Mouse (Mus musculus) MEL (cell line): ENCODE data around the gene Rspo4. TPM values are rescaled to one million over a fixed set of nuclear protein-coding genes. Genes with fewer than 3 reads are reported as not detected.
A peak's percentile ranks its signal among the peaks of the same experiment; 100 is the strongest.

Experiments used
- DNase-seq: peaks from one replicate; pipeline ENCODE4 v3.0.0; 2011; ENCODE audit warnings: low read depth, low spot score
- H3K27ac ChIP-seq: 2 replicates; pipeline ENCODE4 v1.5.1; 2012; ENCODE audit warnings: low read depth, mild to moderate bottlenecking, control low read depth, low read length, moderate library complexity; ENCODE audit not compliant: control insufficient read depth
- H3K27me3 ChIP-seq, 2 experiments: fragments of 150-350 bp in 1 of 2; sonication (generic) in 1 of 2; 2 replicates each; pipeline ENCODE4 v1.6.1; 2012; ENCODE audit warnings: low read length in 2 of 2, mild to moderate bottlenecking in 2 of 2, improper control_type of control experiment in 1 of 2, moderate library complexity in 1 of 2; ENCODE audit not compliant: insufficient read depth in 2 of 2, control insufficient read depth in 1 of 2
- H3K36me3 ChIP-seq, 2 experiments: 2 replicates each; pipeline ENCODE4 v1.6.1; 2012 to 2014; ENCODE audit warnings: low read length in 2 of 2, improper control_type of control experiment in 1 of 2, inconsistent platforms in 1 of 2, mild to moderate bottlenecking in 1 of 2; ENCODE audit not compliant: insufficient read depth in 2 of 2, control insufficient read depth in 1 of 2
- H3K4me1 ChIP-seq, 2 experiments: fragments of 150-350 bp in 1 of 2; sonication (generic) in 1 of 2; 2 replicates each; pipeline ENCODE4 v1.6.1; 2012; ENCODE audit warnings: low read length in 2 of 2, improper control_type of control experiment in 1 of 2, mild to moderate bottlenecking in 1 of 2; ENCODE audit not compliant: insufficient read depth in 2 of 2, control insufficient read depth in 1 of 2
- H3K4me3 ChIP-seq, 2 experiments: fragments of 150-350 bp in 1 of 2; sonication (generic) in 1 of 2; 2 replicates each; pipeline ENCODE4 v1.5.1; 2012; ENCODE audit warnings: low read depth in 2 of 2, low read length in 2 of 2, mild to moderate bottlenecking in 2 of 2, moderate library complexity in 2 of 2, control low read depth in 1 of 2, improper control_type of control experiment in 1 of 2; ENCODE audit not compliant: control insufficient read depth in 1 of 2, insufficient read depth in 1 of 2
- H3K79me2 ChIP-seq: 2 replicates; pipeline ENCODE4 v1.6.1; 2012; ENCODE audit warnings: mild to moderate bottlenecking, low read length, moderate library complexity; ENCODE audit not compliant: control insufficient read depth, poor library complexity, insufficient read depth
- H3K9ac ChIP-seq: 2 replicates; pipeline ENCODE4 v1.6.1; 2012; ENCODE audit warnings: low read depth, mild to moderate bottlenecking, control low read depth, low read length, moderate library complexity; ENCODE audit not compliant: control insufficient read depth, poor library complexity, severe bottlenecking
- H3K9me3 ChIP-seq: fragments of 150-350 bp; sonication (generic); replicated peaks from 2 replicates; pipeline ENCODE4 v1.6.1; 2012; ENCODE audit warnings: mild to moderate bottlenecking, low read length, improper control_type of control experiment, moderate library complexity; ENCODE audit not compliant: insufficient read depth
- CHD1 ChIP-seq: IDR thresholded peaks from 2 replicates; pipeline ENCODE4 v1.6.1; 2012; ENCODE audit warnings: low read depth, mild to moderate bottlenecking, inconsistent platforms, low read length, improper control_type of control experiment
- CTCF ChIP-seq, 3 experiments: IDR thresholded peaks in 2 of 3; conservative IDR thresholded peaks in 1 of 3; 2 replicates each; pipeline ENCODE4 v1.5.1; 2011 to 2012; ENCODE audit warnings: low read length in 3 of 3, low read depth in 2 of 3, mild to moderate bottlenecking in 2 of 3, improper control_type of control experiment in 1 of 3, inconsistent platforms in 1 of 3, mixed read lengths in 1 of 3, moderate library complexity in 1 of 3; ENCODE audit not compliant: control insufficient read depth in 1 of 3, insufficient read depth in 1 of 3, poor library complexity in 1 of 3, severe bottlenecking in 1 of 3
- E2F4 ChIP-seq: IDR thresholded peaks from 2 replicates; pipeline ENCODE4 v1.6.1; 2011; ENCODE audit warnings: low read depth, low read length, improper control_type of control experiment, borderline replicate concordance
- ELF1 ChIP-seq: IDR thresholded peaks from 2 replicates; pipeline ENCODE4 v1.6.1; 2014; ENCODE audit warnings: low read depth, mild to moderate bottlenecking, inconsistent platforms, low read length, improper control_type of control experiment, moderate library complexity
- EP300 ChIP-seq, 2 experiments: IDR thresholded peaks; 2 replicates each; pipeline ENCODE4 v1.6.1; 2011; ENCODE audit warnings: improper control_type of control experiment in 2 of 2, low read length in 2 of 2, low read depth in 1 of 2, mild to moderate bottlenecking in 1 of 2
- HCFC1 ChIP-seq: IDR thresholded peaks from 2 replicates; pipeline ENCODE4 v1.6.1; 2012; ENCODE audit warnings: low read depth, mild to moderate bottlenecking, inconsistent platforms, low read length, improper control_type of control experiment, moderate library complexity
- JUND ChIP-seq: IDR thresholded peaks from 2 replicates; pipeline ENCODE4 v1.6.1; 2011; ENCODE audit warnings: low read depth, mild to moderate bottlenecking, improper control_type of control experiment, low read length
- MAX ChIP-seq: IDR thresholded peaks from 2 replicates; pipeline ENCODE4 v1.6.1; 2011; ENCODE audit warnings: low read length, improper control_type of control experiment
- MEF2A ChIP-seq: IDR thresholded peaks from 2 replicates; pipeline ENCODE4 v1.6.1; 2014; ENCODE audit warnings: low read depth, mild to moderate bottlenecking, inconsistent platforms, low read length, improper control_type of control experiment; ENCODE audit not compliant: poor library complexity, insufficient replicate concordance, severe bottlenecking; ENCODE audit errors: extremely low read depth
- NELFE ChIP-seq: IDR thresholded peaks from 2 replicates; pipeline ENCODE4 v1.6.1; 2011; ENCODE audit warnings: low read depth, low read length, improper control_type of control experiment
- NRF1 ChIP-seq: IDR thresholded peaks from 2 replicates; pipeline ENCODE4 v1.6.1; 2014; ENCODE audit warnings: low read depth, mild to moderate bottlenecking, inconsistent platforms, low read length, improper control_type of control experiment, moderate library complexity; ENCODE audit not compliant: poor library complexity, insufficient read depth, severe bottlenecking
- POLR2A ChIP-seq, 2 experiments: IDR thresholded peaks; 2 replicates each; pipeline ENCODE4 v1.6.1; 2011 to 2012; ENCODE audit warnings: low read length in 2 of 2, mild to moderate bottlenecking in 2 of 2, control low read depth in 1 of 2, improper control_type of control experiment in 1 of 2, low read depth in 1 of 2, moderate library complexity in 1 of 2; ENCODE audit not compliant: control insufficient read depth in 1 of 2, insufficient read depth in 1 of 2, poor library complexity in 1 of 2
- RAD21 ChIP-seq: IDR thresholded peaks from 2 replicates; pipeline ENCODE4 v1.6.1; 2011; ENCODE audit warnings: mild to moderate bottlenecking, low read depth, low read length, improper control_type of control experiment
- SIN3A ChIP-seq: IDR thresholded peaks from 2 replicates; pipeline ENCODE4 v1.6.1; 2012; ENCODE audit warnings: low read length, improper control_type of control experiment, inconsistent platforms
- SMC3 ChIP-seq: IDR thresholded peaks from 2 replicates; pipeline ENCODE4 v1.6.1; 2011; ENCODE audit warnings: low read depth, low read length, improper control_type of control experiment
- TCF12 ChIP-seq: IDR thresholded peaks from 2 replicates; pipeline ENCODE4 v1.6.1; 2014; ENCODE audit warnings: low read depth, mild to moderate bottlenecking, inconsistent platforms, low read length, improper control_type of control experiment, moderate library complexity
- UBTF ChIP-seq: IDR thresholded peaks from 2 replicates; pipeline ENCODE4 v1.6.1; 2012; ENCODE audit warnings: low read depth, mild to moderate bottlenecking, inconsistent platforms, low read length, improper control_type of control experiment, moderate library complexity, borderline replicate concordance; ENCODE audit not compliant: insufficient read depth
- USF1 ChIP-seq: IDR thresholded peaks from 2 replicates; pipeline ENCODE4 v1.6.1; 2014; ENCODE audit warnings: low read depth, mild to moderate bottlenecking, inconsistent platforms, low read length, improper control_type of control experiment, moderate library complexity
- USF2 ChIP-seq, 2 experiments: IDR thresholded peaks; 2 replicates each; pipeline ENCODE4 v1.6.1; 2011 to 2012; ENCODE audit warnings: improper control_type of control experiment in 2 of 2, low read length in 2 of 2, borderline replicate concordance in 1 of 2, inconsistent platforms in 1 of 2, low read depth in 1 of 2, mild to moderate bottlenecking in 1 of 2; ENCODE audit not compliant: insufficient read depth in 1 of 2
- ZC3H11A ChIP-seq: IDR thresholded peaks from 2 replicates; pipeline ENCODE4 v1.6.1; 2012; ENCODE audit warnings: low read depth, mild to moderate bottlenecking, inconsistent platforms, low read length, improper control_type of control experiment
- ZKSCAN1 ChIP-seq: IDR thresholded peaks from 2 replicates; pipeline ENCODE4 v1.6.1; 2012; ENCODE audit warnings: low read depth, mild to moderate bottlenecking, inconsistent platforms, low read length, improper control_type of control experiment, moderate library complexity
- ZNF384 ChIP-seq: IDR thresholded peaks from 2 replicates; pipeline ENCODE4 v1.6.1; 2012; ENCODE audit warnings: low read depth, mild to moderate bottlenecking, inconsistent platforms, low read length, improper control_type of control experiment
- polyA plus RNA-seq, 2 experiments: library from polyadenylated mRNA; stranded (reverse) in 1 of 2; unstranded in 1 of 2; fragments of >175 nt in 1 of 2; fragments of >200 nt in 1 of 2; gene quantifications; 2 replicates each; pipeline versions ENCODE4 v1.2.1 to v1.2.4; 2012; ENCODE audit warnings: low replicate concordance in 2 of 2, low read depth in 1 of 2; ENCODE audit not compliant: insufficient read length in 2 of 2, insufficient read depth in 1 of 2, missing spikeins in 1 of 2
- total RNA-seq: library from RNA; depleted of rRNA; stranded (reverse); fragments of 300-350 nt; gene quantifications from 2 replicates; pipeline ENCODE4 v1.2.3, GENCODE M21; 2012

Gene Rspo4
- total and polyA plus RNA-seq, 3 experiments = not detected

DNA sequence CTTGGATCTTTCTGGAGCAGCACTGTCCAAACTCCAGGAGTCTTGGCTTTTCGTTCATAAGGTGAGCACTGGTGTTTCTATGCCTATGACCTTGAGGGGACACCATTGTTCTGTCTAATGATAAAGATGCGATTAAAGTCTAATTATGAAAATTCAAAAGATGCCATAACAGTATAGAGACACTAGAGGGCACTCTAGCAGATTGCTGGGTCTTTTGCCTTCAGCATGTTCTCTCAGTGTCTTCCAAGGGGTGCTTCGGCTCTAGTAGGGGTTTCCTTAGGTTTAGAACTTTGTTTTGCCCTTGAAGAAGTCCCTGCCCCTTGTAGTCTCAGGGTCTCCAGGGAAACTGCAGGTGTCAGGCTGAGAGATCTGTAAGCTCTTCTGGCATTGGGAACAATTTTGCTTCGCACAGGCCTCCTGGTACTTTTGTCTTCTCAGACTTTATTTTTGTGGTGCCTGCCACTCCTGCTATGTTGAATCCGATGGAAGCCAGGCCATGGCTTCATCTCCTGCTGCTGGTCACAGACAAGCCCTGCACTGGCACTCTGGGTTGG lies 19.6 kb downstream of the Rspo4 start:
- peak; percentile 28 for DNase-seq
- H3K79me2 ChIP-seq = no peaks in the 10 kb centered on the region
- peaks cover 0 to 9% of the 10 kb centered on the region in 2 experiments; a peak in 1 of 4 replicates for H3K27me3 ChIP-seq
- no peaks in the 10 kb centered on the region for H3K36me3 ChIP-seq
- no peaks in the 10 kb centered on the region for H3K4me1 ChIP-seq
- no peak overlapping the region for H3K4me3 ChIP-seq
- TF ChIP-seq E2F4 = no peak
- TF ChIP-seq HCFC1 = no peak
- TF ChIP-seq ELF1 = no peak
- TF ChIP-seq TCF12 = no peak
- no peak for TF ChIP-seq JUND
- no peak for TF ChIP-seq USF1
- no peak for TF ChIP-seq ZKSCAN1
- no peak for TF ChIP-seq NRF1
- no peak for TF ChIP-seq POLR2A (IDR thresholded peaks at IDR 0.05; ENCODE audit: control insufficient read depth in 1 of 2, insufficient read depth in 1 of 2, low read depth in 1 of 2, low read length in 2 of 2, poor library complexity in 1 of 2)
- TF ChIP-seq UBTF = no peak
- TF ChIP-seq EP300 (IDR thresholded peaks at IDR 0.05; ENCODE audit: low read depth in 1 of 2, low read length in 2 of 2) = no peak
- peak; percentile 20 for TF ChIP-seq SMC3
- TF ChIP-seq MAX = no peak
- no peak for TF ChIP-seq SIN3A
- TF ChIP-seq RAD21 = peak; percentile 11
- no peak for TF ChIP-seq USF2 (IDR thresholded peaks at IDR 0.05; ENCODE audit: borderline replicate concordance in 1 of 2, insufficient read depth in 1 of 2, low read depth in 1 of 2, low read length in 2 of 2)
- peak; percentile 38 to 71 (median 65) for TF ChIP-seq CTCF (IDR thresholded peaks at IDR 0.05 in 2 of 3, conservative IDR thresholded peaks at IDR 0.05 in 1 of 3; ENCODE audit: control insufficient read depth in 1 of 3, insufficient read depth in 1 of 3, low read depth in 2 of 3, low read length in 3 of 3, poor library complexity in 1 of 3, severe bottlenecking in 1 of 3)
- TF ChIP-seq MEF2A = no peak
- TF ChIP-seq, all 39 proteins: peak for 3
- Histone ChIP-seq H3K9ac (no peak overlapping the region), H3K27ac (no peak overlapping the region), H3K9me3 (no peaks in the 10 kb centered on the region)

GRCm38 (mm10) chr2:151864941-151865340 lies 22.2 kb downstream of the Rspo4 start:
- no peaks in the 10 kb centered on the region for H3K36me3 ChIP-seq
- H3K79me2 ChIP-seq = no peaks in the 10 kb centered on the region
- no peak overlapping the region for H3K27ac ChIP-seq
- H3K9me3 ChIP-seq = no peaks in the 10 kb centered on the region
- TF ChIP-seq CHD1 = no peak
- no peak for TF ChIP-seq TCF12
- TF ChIP-seq ZC3H11A = no peak
- TF ChIP-seq NELFE = no peak
- TF ChIP-seq E2F4 = no peak
- no peak for TF ChIP-seq NRF1
- no peak for TF ChIP-seq JUND
- TF ChIP-seq ZNF384 = no peak
- H3K4me3 ChIP-seq = no peak overlapping the region
- H3K9ac ChIP-seq = no peak overlapping the region
- H3K27me3 ChIP-seq = peaks cover 0 to 4% of the 10 kb centered on the region in 2 experiments; a peak in 1 of 4 replicates
- DNase-seq = no peak
- H3K4me1 ChIP-seq = no peaks in the 10 kb centered on the region
